8 mouse cellular contexts compared by ENCODE assay signal in genomic region chr12:86823855-86824589, GRCm38 (mm10).
A peak's percentile ranks its signal among the peaks of the same experiment; 100 is the strongest.
DNase-seq lines count a peak whose midpoint lies in the region; ATAC-seq and TF ChIP-seq lines count a peak whose summit lies in the region.

No protein-coding gene starts in this region.

- H3K27ac ChIP-seq in hindbrain, embryonic 15.5 days (replicated peaks) = peak overlapping the region; percentile 98
- H3K27ac ChIP-seq in left cerebral cortex, adult 2 months = peak overlapping the region; percentile 92
- peak overlapping the region; percentile 96 for H3K27ac ChIP-seq in macrophage

- peak; percentile 92 for ATAC-seq in hindbrain, embryonic 15.5 days (ENCODE audit: low FRiP score, low read depth)

- H3K4me3 ChIP-seq in hindbrain, embryonic 15.5 days = peak overlapping the region; percentile 4; the same call in 1 of the 2 replicates
- peak overlapping the region; percentile 39 for H3K4me3 ChIP-seq in left cerebral cortex, adult 2 months
- peak overlapping the region; percentile 16; the same call in 1 of the 2 replicates for H3K4me3 ChIP-seq in macrophage (ENCODE audit: inconsistent target)

- no peaks in the 10 kb centered on the region for H3K9me3 ChIP-seq in hindbrain, embryonic 15.5 days

- intact Hi-C loops in left cerebral cortex, adult 2 months (cut with DNase I) = loop anchor here (1.0 to 2.0 kb wide), 3 partner anchors 23 to 70 kb away; partner anchors contain the start of gene Irf2bpl

- H3K4me1 ChIP-seq in hindbrain, embryonic 15.5 days (replicated peaks) = peaks cover 63% of the 10 kb centered on the region

- H3K79me2 ChIP-seq in macrophage (ENCODE audit: inconsistent target) = no peaks in the 10 kb centered on the region

- WGBS in hindbrain, embryonic 15.5 days = under 1% methylated on average over 29 of the region's 29 CpGs
- WGBS in macrophage (ENCODE audit: missing documents) = 2% methylated on average over 28 of the region's 29 CpGs

- H3K27me3 ChIP-seq in hindbrain, embryonic 15.5 days = no peaks in the 10 kb centered on the region

- DNase-seq in R1 (ENCODE audit: low read depth, low spot score) = peak; percentile 100
- DNase-seq in cerebellum, postnatal 36 days = peak; percentile 75 to 76
- peak; percentile 89 for DNase-seq in gastrocnemius, adult 18-20 months (ENCODE audit: low spot score)
- DNase-seq in left cerebral cortex, adult 2 months (ENCODE audit: extremely low spot score in 1 of 2, low spot score in 2 of 2) = peak; percentile 82 to 91
- DNase-seq in retina, postnatal 7 days (ENCODE audit: low read depth, low spot score) = peak; percentile 84
- peak; percentile 74 to 80 for DNase-seq in urinary bladder, adult 18-20 months (ENCODE audit: low spot score in 2 of 2)

- no peaks in the 10 kb centered on the region for H3K36me3 ChIP-seq in hindbrain, embryonic 15.5 days
- no peaks in the 10 kb centered on the region for H3K36me3 ChIP-seq in macrophage (ENCODE audit: inconsistent target)

- H3K9ac ChIP-seq in hindbrain, embryonic 15.5 days = peak overlapping the region; percentile 29

- H3K4me2 ChIP-seq in hindbrain, embryonic 15.5 days = peak overlapping the region; percentile 45

- TF ChIP-seq CTCF in left cerebral cortex, adult 2 months (IDR thresholded peaks at IDR 0.05) = no peak; the same call in 1 of the 2 replicates

Comparison
In these comparisons a context has a peak if more than half of its experiments do, and no peak if none do; other contexts are left out.
1. Peak in every context shown above with its lines: DNase-seq, ATAC-seq, H3K4me3 ChIP-seq and H3K27ac ChIP-seq.